Mouse (Mus musculus): ENCODE data around the gene Agtpbp1.
"Not testable (repeated sequence)": the region's sequence is repeated elsewhere in the genome, so short reads cannot be mapped to it uniquely, and the experiment has no call there.

Agtpbp1 gene

GRCm38 (mm10) chr13:59480599-59481483 is 104.2 kb downstream of the Agtpbp1 start:
- no peak for DNase-seq (ENCODE audit: low spot score)

DNA sequence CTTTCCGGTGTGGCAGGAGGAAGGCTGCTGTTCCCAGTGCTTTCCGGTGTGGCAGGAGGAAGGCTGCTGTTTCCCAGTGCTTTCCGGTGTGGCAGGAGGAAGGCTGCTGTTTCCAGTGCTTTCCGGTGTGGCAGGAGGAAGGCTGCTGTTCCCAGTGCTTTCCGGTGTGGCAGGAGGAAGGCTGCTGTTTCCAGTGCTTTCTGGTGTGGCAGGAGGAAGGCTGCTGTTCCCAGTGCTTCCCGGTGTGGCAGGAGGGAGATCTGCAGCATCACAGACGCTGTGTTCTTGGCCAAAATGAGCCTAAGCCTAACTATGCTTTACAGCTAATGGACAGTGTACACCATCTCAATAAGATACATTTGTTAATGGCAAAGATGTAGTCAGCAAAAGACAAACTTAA is 107.1 kb downstream of the Agtpbp1 start:
- DNase-seq (ENCODE audit: low spot score), result not testable (repeated sequence)

DNA sequence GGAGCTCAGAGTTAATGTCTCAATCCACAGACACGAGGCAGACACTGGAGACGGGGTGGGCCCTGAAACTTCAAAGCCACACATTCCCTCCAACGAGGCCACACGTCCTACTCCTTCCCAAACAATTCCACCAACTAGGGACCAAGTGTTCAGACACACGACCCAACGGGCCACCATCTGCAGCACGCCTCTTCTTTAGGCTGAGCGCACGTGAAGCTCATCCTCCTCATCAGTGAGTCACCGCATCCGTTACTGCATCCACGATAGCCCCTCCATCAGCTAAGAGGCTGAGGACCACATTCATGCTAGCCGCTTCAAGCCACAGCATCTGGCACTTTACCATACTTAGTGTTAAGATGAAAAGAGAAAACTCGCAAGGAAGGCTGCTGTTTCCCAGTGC is 107.6 kb downstream of the Agtpbp1 start:
- DNase-seq (ENCODE audit: low spot score), result no peak

GRCm38 (mm10) chr13:59474973-59475372 is 110.1 kb downstream of the Agtpbp1 start:
- DNase-seq (ENCODE audit: low spot score), result no peak

- DNase-seq (ENCODE audit: low spot score), result no peak
Observed at GRCm38 (mm10) chr13:59473341-59473740, 111.7 kb downstream of the Agtpbp1 start.

DNA sequence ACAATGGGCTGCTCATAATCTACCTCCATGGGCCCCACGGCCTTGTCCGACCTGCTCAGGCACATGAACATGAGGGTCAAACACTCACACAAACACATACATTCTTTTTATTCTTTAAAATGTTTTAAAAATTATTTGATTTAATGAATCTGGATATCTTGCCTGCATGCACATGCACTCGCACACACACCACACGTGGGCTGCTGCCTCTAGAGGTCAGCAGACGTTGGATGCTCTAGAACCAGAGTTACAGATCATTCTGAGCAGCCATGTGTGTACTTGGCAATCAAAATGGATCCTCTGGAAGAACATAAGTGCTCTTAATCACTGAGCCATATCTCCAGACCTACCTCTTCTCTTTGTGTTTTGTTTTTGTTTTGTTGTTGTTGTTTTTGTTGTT is 112.8 kb downstream of the Agtpbp1 start:
- DNase-seq (ENCODE audit: low spot score), result no peak

DNA sequence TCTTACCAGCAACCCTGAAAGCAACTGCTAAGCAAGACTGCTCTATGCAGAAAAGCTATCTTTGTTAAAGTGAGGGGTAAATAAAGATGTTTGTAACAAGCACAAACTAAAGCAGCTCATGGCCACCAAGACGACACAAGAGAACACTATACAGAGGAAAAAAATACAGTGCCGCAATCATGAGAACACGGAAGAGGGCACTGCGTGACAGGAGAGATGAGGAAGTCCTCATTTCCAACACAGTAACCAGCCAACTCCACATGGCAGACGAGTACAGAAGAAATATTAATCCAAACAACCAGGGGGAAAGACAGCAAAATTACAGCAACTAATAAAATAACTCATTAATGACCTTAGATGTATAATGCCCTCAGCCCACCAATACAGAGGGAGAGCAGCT is 115.3 kb downstream of the Agtpbp1 start:
- no peak for DNase-seq (ENCODE audit: low spot score)

- DNase-seq (ENCODE audit: low spot score), result no peak
Observed at GRCm38 (mm10) chr13:59468181-59468802, 116.7 kb downstream of the Agtpbp1 start.

- no peak for DNase-seq (ENCODE audit: low spot score)
Observed at GRCm38 (mm10) chr13:59467591-59467990, 117.4 kb downstream of the Agtpbp1 start.

DNA sequence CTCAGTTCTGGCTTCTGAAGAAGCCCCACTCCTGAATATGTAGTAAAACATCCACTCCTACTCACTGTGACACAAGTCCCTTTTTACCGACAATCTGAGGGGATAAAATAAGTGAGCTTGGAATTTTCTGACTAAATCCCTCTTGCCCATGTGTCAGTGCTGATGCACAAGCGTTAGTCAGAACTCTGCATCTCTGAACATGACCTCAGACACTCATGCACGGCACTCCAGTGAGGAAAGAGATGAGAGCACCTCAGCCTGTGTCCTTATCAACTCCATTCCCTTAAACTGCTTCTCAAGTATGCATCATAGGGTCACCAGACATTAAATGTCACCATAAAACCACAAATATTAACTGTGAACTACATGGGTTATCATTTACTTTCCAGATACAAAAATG is 124.1 kb downstream of the Agtpbp1 start:
- no peak for DNase-seq (ENCODE audit: low spot score)

DNA sequence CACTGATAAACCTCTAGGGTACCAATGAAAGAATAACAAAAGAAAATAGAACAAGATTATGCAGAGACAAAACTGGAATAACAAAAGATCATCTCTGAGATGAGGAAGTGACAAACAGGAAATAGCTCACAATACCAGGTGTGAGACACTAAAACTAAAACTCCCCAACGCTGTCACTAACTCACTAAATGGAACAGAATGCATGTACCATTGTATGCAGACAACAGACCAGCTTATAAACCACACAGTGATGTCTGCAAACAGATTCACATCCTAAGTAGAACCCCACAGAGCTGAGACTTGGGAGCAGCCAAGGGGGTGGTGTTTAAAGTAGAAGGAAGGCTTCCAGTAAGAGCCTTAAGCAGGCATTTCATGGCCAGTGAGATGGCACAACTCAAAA is 128.8 kb downstream of the Agtpbp1 start:
- no peak for DNase-seq (ENCODE audit: low spot score)

GRCm38 (mm10) chr13:59454001-59454785 is 130.8 kb downstream of the Agtpbp1 start:
- no peak for DNase-seq (ENCODE audit: low spot score)

GRCm38 (mm10) chr13:59453582-59453981 is 131.4 kb downstream of the Agtpbp1 start:
- no peak for DNase-seq (ENCODE audit: low spot score)

GRCm38 (mm10) chr13:59453045-59453444 is 132.0 kb downstream of the Agtpbp1 start:
- peak; percentile 74 for DNase-seq (ENCODE audit: low spot score)

GRCm38 (mm10) chr13:59450840-59451239 is 134.2 kb downstream of the Agtpbp1 start:
- DNase-seq (ENCODE audit: low spot score), result no peak

- DNase-seq (ENCODE audit: low spot score), result no peak
Observed at GRCm38 (mm10) chr13:59447130-59447529, 137.9 kb downstream of the Agtpbp1 start.

DNA sequence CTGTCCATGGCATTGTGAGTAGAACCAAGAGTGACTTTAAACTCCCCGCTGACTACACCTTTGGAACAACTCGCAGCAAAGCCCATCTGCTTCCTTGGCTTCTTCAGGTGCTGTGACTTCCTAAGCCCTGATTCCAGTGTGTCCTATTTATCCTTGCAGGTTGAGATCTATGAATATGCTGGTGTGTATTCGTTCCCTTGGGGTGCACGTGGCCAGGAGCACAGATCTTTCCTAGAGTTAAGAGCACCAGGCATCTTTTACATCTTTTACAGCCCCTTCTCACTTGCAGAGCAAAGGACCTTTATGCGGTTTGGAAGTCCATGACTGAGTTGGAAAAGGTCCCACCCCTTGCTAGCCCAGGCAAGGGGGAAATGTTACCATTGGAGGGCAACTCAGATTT is 139.8 kb downstream of the Agtpbp1 start:
- DNase-seq (ENCODE audit: low spot score), result no peak

- no peak for DNase-seq (ENCODE audit: low spot score)
Observed at GRCm38 (mm10) chr13:59444371-59444770, 140.7 kb downstream of the Agtpbp1 start.

GRCm38 (mm10) chr13:59439683-59440082 is 145.3 kb downstream of the Agtpbp1 start:
- DNase-seq (ENCODE audit: low spot score), result no peak

GRCm38 (mm10) chr13:59434554-59434953 is 150.5 kb downstream of the Agtpbp1 start:
- no peak for DNase-seq (ENCODE audit: low spot score)

- peak; percentile 69 for DNase-seq (ENCODE audit: low spot score)
Observed at GRCm38 (mm10) chr13:59431124-59431864, 153.7 kb downstream of the Agtpbp1 start.

DNA sequence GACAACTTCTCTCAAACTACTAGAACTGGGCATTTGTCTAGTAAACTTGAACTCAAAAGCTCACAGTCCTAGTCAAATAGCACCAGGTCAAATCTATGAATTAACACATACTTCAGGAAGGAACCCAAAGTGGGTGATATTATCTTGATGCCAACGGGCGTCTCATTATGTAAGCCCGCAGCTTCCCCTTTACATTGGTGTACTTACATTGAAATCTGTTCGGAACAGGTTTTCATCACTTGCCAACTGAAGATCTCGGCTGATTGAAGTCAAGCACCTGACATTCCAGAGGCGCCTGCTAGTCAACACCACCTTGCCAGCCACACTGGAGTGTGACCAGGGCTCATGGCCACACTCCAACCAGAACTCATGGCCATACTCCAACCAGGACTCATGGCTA is 155.7 kb downstream of the Agtpbp1 start:
- DNase-seq (ENCODE audit: low spot score), result no peak

All from embryo, embryonic 10 days (tissue).